Mouse (Mus musculus) brain, embryonic 18.5 days (tissue): ENCODE measurements around the gene Dock2.

Experiments used
- DNase-seq: peaks from one replicate; pipeline ENCODE4 v3.0.0-alpha.2; 2012; ENCODE audit warnings: low read depth, low spot score

The Dock2 gene

DNA sequence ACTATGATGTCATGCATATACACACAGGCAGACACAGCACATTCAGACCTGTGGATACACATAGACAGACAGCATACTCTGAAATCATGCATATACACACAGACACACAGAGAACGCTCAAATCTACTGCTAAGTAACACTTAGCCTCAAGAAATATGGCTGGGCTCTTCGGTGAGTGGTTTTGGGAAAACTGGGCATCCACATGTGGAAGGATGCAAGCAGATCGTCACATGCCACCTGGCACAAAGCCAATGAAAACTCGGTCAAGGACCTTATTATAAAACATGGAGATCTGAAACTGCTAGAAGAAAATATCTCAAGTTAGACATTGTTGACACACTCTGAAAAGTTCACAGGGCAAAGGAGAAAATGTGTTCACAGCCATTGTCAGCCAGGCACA, 255.7 kb downstream of the Dock2 start:
- DNase-seq: no peak

DNA sequence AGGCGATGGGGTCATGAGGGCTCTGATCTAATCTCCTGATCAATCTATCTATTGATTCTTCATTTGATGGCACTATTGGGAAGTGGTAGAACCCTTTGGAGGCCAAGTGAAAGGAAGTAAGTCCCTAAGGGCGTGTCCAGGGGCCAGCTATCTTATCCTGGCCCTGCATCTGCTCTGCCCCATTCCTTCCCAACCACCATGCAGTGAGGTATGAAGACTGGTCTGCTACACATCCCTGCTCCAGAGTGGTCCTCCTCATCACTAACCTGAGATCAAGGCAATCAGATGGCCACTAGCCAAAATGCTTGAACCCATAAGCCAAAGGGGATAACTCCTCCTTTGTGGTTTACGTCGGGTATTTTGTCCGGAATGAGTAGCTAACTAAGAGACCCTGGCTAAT, 256.5 kb downstream of the Dock2 start:
- no peak for DNase-seq

DNA sequence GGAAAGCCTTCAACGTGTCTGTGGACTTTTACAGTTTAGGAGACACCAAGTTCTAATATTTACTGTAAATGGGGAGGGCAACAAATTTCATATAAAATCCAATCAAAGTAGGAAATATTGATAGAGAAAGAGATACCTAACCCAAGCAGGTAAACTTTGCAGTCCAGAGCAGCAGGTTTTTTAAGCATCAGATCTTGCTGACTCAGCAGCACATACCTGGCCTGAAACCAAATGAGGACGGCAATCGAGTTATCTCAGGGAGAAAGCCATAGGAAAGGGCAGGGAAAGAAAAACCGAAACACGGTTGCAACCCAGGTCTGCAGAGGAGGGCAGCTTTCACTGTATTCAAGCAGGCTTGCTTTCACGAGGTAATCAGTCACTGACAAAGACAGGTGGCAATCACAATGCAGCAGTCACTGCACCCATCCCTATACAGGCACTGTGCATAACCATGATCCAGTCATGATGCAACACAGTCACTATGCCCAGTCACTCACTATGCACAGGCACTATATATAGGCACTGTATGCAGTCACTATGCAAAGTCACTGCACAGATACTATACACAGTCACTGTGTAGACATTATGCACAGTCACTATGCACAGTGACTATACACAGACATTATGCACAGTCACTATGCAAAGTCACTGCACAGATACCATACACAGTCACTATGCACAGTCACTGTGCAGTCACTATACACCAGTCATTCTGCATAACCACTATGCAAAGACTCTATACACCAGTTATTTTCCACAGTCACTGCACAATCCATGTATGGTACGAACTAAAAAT, 258.4 kb downstream of the Dock2 start:
- no peak for DNase-seq

DNA sequence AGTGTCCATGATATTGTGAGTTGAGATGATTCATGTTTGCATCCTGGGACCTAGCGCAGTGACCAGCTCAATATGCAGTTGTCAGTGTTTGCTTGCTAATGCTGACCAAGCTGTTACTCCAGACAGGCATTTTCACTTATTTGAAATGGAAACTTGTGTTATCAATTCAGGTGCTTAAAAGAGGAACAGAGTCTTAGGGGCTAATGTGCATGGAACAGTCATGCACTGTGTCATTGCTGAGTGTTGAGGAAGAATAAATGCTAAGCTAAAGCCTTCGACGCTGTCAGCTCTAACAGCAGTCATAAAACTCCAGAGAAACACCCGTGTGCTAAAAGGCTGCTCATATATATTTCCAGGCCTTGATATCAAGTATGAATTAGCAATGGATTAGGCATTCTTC, 259.1 kb downstream of the Dock2 start:
- DNase-seq: no peak

DNA sequence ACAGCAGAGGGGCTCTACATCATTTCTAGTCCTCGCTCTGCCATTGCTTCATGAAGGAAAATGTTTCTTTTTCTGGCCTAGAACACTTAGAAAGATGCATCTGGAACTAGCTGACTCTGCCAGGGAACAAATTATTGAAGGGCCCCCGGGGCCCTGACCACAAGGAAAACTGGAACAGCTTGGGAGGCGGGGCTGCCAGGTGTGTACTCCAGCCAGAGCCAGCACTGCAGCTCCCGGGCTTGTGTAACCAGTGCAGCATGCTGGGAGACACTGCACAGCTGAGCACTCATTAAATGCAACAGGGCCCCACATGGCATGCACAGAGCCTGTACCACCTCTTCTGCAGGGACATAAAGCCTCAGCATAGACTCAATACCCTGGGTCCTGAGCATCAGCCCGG, 265.1 kb downstream of the Dock2 start:
- no peak for DNase-seq

DNA sequence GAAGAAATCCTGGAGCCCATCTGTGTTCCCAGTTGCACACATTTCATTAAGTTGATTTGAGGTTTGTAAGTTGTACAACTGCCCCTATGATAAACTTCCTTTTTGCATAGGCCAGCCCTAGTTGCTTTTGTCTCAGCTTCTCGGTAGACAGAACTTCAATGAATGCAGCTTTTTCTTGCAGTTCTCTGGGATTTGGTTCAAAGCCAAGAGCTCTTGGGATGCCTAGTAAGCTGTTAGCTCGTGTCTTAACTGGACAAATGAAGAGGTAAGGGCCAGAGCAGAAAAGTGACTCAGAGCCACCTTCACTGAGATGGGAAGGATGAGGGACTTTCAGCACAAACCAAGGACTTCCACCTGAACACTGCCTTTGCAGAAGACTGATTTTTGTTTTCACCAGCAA, 266.7 kb downstream of the Dock2 start:
- no peak for DNase-seq

DNA sequence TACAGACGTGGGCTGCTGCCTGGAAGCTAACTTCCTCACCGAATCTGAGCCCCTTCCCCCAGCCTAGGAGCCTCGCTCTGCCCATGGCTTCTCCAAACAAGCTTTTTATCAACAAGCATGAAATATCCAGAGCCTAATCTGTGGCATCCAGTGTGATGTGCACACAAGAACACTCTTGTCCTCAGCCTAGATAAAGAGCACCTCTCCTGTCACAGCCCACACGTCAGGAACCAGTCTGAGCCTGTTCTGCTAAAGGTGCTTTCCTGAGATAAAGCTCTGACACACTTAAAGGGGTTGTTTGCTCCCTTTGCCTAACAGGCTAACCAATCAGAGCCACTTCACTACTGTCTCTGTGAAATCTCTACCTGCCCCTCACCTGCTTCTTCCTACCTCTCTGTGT, 268.4 kb downstream of the Dock2 start:
- no peak for DNase-seq

DNA sequence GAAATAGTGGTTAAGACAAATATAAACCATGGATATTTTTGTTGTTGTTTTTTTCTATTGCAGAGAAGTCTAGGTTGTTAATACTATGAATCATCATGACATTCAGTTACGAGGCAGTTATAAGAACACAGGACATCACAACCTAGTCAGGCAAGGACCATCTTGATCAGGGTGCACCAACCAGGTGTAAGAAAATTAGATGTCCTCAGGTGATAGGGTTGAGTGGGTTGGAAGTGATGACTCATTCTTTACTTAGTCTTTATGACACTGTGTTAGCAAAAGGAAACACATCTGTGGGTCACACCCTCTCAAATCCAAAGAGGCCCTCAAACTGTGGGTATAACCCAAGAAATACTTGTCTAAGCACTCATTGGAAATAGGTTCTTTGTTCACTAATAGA, 277.3 kb downstream of the Dock2 start:
- no peak for DNase-seq

DNA sequence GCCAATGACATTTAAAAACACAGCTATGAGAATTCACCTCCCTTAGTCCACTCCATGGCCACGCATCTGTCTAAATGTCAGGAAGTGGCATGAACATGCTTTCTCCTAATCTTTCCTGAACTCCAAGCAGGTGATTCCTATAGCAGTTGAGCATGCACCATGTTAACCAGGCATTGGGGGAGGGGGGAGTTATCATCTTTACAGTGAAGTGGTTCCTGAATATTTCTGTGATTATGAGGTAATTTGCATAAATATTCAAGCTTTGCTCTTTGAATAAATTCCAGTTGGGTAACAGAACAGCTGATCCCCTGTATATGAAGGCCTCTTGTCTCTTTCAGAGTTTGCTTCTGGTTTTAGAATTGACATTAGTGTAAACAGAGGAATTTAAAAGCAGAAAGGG, 284.0 kb downstream of the Dock2 start:
- no peak for DNase-seq

DNA sequence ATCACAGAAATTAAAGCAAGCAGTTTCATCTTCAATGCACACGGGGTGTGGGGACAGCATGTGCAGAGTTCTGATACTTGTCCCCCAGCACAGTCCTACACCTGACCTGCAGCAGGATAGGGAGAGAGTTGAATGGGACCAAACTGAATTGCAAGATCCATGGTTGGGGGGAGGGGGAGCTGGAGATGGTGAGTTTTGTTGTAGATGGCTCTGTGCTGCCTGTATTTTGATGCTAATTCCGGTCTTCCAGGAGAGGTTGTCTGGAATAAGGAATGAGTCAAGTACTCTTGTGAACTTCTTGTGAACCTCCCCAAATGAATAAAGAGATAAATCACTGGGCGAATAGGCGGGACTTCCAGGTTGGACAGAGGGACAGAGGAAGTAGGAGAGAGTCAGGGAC, 289.0 kb downstream of the Dock2 start:
- no peak for DNase-seq

DNA sequence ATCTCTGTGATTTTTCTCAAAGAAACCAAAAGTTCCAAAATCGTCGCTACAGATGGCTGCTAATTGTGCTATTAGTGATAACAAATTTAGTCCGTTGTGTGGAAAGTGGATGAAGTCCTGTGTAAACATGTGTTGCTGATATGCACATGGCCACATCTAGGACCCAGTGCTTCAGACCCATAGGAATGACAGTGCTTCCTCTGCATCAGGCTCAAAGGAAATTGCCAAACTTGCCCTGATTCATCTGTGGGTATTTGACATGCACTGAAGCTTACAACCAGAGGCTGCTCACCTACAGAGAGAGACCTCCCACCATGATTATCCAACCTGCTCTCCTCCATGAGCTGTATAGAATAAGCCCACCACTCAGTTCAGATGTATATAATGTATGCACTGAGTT, 290.7 kb downstream of the Dock2 start:
- no peak for DNase-seq

DNA sequence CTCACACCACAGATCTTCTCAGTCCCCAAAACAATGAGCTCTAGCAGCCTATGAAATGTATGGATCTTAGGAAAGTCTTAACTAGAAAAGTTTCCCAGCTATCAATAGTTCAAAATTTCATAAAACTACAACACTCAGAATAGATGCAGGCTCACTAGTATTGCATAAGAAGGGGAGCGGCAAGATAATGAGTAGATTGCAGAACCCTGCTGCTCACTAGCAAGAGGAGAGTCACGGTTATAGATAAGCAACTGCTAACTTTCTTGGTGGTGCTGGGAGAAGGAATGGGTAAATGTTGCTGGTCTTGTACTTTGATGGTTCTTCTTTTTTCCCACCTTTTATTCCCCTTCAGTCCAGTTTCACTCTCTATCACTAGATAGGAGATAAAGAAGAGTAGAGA, 291.5 kb downstream of the Dock2 start:
- DNase-seq: no peak

DNA sequence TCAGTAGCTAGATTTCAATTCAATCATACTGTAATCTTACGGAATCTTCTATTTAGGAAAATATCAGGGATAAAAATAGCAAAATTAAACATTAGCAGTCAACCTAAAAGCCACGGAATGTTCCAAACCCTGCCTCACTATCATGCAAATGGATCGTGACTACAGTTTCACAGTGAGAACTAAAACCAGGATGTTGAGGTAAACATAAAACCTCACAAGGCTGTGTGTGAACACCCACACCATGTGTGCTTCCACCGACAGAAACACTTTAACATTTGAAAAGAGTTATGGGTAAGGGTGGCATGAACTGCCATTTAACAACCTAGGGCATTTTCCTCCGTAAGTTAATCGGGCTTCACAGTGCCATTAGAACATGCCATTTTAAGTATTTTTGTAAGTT, 294.1 kb downstream of the Dock2 start:
- no peak for DNase-seq

DNA sequence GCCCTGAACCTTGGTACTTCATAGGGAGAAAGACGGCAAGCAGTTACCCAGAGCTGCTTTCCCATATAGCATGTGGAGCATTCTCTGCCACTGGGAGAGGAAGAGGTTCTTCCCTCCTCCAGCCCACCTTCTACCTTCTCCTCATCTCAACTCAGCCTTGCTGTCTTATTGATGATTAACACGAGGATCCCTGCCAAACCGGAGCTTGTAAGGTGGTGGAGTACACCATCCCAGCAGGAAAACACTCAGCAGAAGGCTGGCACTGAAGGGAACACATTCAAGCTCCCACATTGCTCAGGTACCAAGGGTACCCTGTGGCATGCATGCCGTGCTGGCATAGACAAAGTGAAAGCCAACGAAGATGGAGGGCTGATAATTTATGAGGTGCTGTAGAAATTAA, 304.4 kb downstream of the Dock2 start:
- no peak for DNase-seq

DNA sequence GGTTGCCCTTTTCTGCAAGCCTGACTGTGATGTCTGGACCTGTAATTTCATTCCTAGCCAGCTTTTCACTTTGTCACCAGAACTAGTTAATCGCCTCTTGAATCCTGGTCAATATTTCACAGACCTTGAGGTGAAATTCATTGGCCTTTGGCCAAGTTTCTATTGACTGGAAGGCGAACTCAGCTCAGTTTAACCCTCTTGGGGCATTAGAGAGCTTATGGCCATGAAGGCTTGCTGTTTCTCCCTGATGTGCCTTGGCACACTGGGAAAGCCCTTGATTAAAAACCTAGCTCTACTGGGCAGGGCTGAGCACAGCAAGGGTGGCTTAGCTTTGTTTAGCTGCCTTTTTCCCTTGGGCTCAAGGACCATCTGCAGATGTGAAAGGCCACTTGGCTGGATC, 313.9 kb downstream of the Dock2 start:
- DNase-seq: no peak

DNA sequence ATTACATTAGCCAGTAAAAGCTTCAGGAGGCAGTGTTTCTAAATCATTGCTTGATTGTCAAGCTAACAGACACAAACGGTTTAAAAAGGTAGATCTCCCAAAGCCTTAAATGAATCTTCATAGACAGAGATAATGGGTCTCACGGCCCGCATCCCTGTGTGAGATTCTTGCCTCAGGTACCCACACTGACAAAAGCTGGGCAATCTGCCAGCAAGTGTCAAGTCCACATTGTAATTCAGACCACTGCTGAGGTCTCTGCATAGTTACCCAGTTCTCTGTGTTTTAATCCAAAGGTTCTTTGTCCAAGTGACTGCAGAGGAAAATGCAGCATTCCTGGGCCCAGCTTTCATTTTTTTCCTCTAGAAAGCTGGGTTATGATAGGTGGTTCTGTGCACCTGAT, 315.1 kb downstream of the Dock2 start:
- DNase-seq: no peak

DNA sequence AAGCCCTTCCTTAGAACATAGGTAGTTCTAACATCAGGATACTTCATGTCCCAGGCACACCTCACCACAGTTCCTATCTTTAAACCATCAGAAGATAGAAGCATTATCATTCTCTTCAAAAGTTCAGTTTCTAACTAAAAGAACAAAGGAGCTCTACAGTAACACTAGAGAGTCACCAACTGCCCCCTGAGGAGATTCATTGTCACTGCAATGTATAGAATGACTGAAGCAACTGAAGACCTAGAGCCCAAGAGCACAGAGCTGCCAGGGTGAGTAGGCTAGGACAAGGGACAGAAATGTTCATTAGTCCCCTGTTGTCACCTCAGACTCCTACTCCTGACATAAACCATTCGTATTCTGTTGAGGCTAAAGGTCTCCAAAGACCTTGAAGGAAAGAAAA, 316.6 kb downstream of the Dock2 start:
- no peak for DNase-seq

DNA sequence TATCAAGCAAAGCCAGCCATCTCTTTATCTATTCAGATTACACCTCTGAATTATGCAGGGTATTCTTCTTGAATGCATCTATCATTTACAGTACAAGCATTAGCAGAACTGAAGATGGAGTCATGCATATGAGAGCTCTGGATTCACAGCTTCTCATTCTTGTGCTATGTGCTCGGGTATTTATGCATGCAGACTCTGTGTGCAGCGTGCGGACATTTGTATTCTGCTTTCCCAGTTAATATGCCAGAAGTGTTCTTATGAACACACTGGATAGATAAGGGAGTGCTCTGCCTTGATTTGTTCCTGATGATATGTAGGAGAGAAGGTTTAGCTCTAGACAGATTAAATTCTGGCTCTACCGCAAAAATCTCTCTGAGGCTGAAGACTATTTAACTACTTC, 333.7 kb downstream of the Dock2 start:
- DNase-seq: no peak

DNA sequence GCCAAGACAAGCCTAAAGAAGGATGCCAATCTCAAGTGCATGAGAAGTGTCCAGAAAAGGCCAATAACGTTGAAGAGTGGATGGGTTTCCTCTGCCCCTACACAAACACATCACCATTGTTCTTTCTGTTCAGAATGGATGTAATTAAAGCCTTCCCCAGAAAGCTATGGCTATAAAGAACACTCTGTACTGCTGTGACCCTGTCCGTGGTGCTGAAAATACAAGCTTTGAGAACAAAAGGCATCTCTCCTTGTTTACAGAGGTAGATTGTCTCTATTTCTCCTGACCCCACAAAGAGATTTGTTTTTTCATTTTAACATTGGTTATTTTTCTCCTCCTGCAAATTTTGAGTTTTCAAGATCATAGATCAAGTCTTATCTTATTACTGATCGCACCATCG, 335.8 kb downstream of the Dock2 start:
- DNase-seq: no peak

DNA sequence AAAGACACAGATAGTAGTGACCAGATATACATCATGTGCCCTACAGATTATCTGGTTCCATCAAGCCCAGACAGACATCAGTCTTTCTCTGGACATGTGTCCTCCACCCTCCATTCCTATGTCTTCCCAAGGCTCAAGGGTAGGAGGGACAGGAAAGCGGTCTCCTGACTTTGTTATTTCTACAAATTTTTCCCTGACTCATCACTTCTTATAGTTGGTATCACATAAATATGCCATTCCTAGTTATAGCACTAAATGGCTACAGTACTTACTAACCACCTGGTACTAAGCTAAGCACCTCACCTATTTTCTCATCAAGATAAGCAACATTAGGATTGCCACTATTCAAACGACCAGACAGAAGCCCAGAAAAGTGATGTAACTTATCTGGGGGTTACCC, 345.3 kb downstream of the Dock2 start:
- no peak for DNase-seq

DNA sequence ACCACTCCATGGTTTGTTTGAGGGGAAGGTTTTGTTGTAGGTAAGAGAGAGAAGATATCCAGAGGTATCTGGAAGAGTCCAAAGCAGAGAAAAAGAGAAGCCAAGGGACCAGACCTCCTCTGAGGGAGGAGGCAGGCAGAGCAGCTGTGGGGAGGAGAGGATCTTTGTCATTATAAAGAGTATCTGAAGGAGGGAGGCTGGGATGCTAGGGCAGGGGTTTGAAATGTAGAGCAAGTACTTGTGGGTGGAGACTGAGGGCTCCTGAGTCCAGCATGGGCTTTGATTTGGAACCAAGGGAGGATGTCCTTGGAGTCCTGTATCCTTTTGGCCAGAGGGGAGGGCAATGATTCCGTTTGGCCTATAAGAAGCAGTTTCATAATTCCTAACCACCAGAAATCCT, 346.2 kb downstream of the Dock2 start:
- no peak for DNase-seq

DNA sequence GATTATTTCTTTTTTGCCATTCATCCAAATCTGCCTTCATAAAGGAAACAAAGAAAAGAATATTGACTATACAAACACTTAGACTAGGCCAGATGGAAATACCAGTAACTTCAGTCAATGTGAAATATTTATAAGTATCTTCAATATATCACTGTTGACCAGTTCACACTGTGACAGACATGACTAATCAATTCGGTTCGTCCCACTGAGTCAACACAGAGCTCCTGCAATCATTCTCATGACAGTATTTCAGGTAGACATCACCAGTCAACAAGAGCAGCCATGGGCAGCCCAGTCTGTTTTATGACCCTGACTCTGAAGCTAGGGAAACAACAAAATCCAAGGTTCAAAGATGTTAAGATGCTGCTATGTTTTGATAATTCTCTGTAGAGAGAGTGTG, 351.7 kb downstream of the Dock2 start:
- no peak for DNase-seq

DNA sequence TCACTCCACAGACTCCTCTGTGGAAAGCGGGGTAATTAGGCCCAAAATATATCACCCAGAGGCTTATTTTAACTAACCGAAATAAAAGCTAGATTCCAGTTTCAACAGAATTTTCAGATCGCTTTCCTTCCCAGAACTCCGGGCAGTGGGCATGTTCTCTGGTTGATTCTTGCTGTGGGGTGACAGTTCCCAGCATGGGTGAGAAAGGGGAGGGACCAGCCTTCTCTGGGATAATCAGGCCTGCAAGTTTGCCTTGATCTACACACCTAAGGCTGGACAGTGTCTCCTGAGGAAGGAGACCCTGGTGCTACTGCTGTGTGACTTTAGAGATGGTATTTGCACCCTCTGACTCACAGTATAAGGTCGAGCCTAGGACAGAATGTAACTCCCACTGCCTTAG, 352.3 kb downstream of the Dock2 start:
- DNase-seq: no peak

DNA sequence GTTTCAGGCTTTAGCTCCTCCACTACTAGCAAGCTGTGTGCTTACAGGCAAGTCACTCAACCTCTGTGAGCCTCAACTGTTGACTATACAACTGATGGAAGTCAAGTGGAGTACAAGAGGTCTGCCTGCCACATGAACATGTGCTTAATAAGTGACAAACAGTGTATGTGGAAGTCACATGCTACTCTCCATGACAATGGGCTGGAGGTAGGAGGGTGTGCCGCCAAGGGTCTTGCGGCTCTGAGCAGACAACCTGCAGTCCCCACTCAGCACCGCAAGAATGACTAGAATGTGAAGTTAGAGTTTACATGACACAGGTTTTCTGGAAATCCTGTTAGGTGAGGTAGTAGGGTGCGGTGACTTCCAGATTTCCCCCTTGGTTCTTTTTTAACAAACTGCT, 352.8 kb downstream of the Dock2 start:
- no peak for DNase-seq
